Mouse (Mus musculus): Measurements from ENCODE around the gene Atg4b. TPM values are rescaled to one million over a fixed set of nuclear protein-coding genes. Genes with fewer than 3 reads are reported as not detected.
"Not testable (repeated sequence)": the region's sequence is repeated elsewhere in the genome, so short reads cannot be mapped to it uniquely, and the experiment has no call there.

Gene Atg4b
- polyA plus RNA-seq, 1 experiment from 2014 or later: 104 TPM

- not testable (repeated sequence) for H3K9me3 ChIP-seq (ENCODE audit: control insufficient read depth, low read length); DNase-seq (ENCODE audit: low spot score); H3K36me3 ChIP-seq (ENCODE audit: control insufficient read depth, insufficient read depth, low read length); ATAC-seq (ENCODE audit: insufficient number of reproducible peaks, low FRiP score, low TSS enrichment, low read depth); H3K4me2 ChIP-seq (ENCODE audit: low read depth, severe bottlenecking); H3K27me3 ChIP-seq (ENCODE audit: control insufficient read depth, insufficient read depth, low read length); H3K9ac ChIP-seq (ENCODE audit: low read length); H3K27ac ChIP-seq (replicated peaks; ENCODE audit: low read depth, low read length); H3K4me1 ChIP-seq (ENCODE audit: control insufficient read depth, insufficient read depth, low read length); H3K4me3 ChIP-seq (ENCODE audit: low read depth, low read length)
- WGBS: 83% methylated on average over 3 of the region's 3 CpGs
These were observed 12.2 kb downstream of the Atg4b start for GRCm38 (mm10) chr1:93763531-93763930.

- Histone ChIP-seq H3K27me3 (ENCODE audit: control insufficient read depth, insufficient read depth, low read length) (no peaks in the 10 kb centered on the region), H3K9me3 (ENCODE audit: control insufficient read depth, low read length) (no peaks in the 10 kb centered on the region), H3K4me1 (ENCODE audit: control insufficient read depth, insufficient read depth, low read length) (no peaks in the 10 kb centered on the region), H3K4me2 (ENCODE audit: low read depth, severe bottlenecking) (no peak overlapping the region), H3K27ac (replicated peaks; ENCODE audit: low read depth, low read length) (no peak overlapping the region), H3K36me3 (ENCODE audit: control insufficient read depth, insufficient read depth, low read length) (0 out of 2 replicates have a peak, but pooled peaks cover 2% of the 10 kb centered on the region), H3K4me3 (ENCODE audit: low read depth, low read length) (no peak overlapping the region), H3K9ac (ENCODE audit: low read length) (no peak overlapping the region)
- DNase-seq (ENCODE audit: low spot score): no peak
- 96% methylated on average over 9 of the region's 9 CpGs for WGBS
- no peak for ATAC-seq (ENCODE audit: insufficient number of reproducible peaks, low FRiP score, low TSS enrichment, low read depth)
These were observed 13.7 kb downstream of the Atg4b start for GRCm38 (mm10) chr1:93764871-93765591.

GRCm38 (mm10) chr1:93767600-93767999 is 16.3 kb downstream of the Atg4b start:
- Histone ChIP-seq H3K9me3 (ENCODE audit: control insufficient read depth, low read length) (no peaks in the 10 kb centered on the region), H3K4me3 (ENCODE audit: low read depth, low read length) (no peak overlapping the region), H3K27ac (replicated peaks; ENCODE audit: low read depth, low read length) (no peak overlapping the region), H3K27me3 (ENCODE audit: control insufficient read depth, insufficient read depth, low read length) (no peaks in the 10 kb centered on the region), H3K4me1 (ENCODE audit: control insufficient read depth, insufficient read depth, low read length) (no peaks in the 10 kb centered on the region), H3K4me2 (ENCODE audit: low read depth, severe bottlenecking) (no peak overlapping the region), H3K9ac (ENCODE audit: low read length) (no peak overlapping the region), H3K36me3 (ENCODE audit: control insufficient read depth, insufficient read depth, low read length) (peaks cover 5% of the 10 kb centered on the region; the same call in 1 of the 2 replicates)
- 92% methylated on average over 6 of the region's 6 CpGs for WGBS
- no peak for ATAC-seq (ENCODE audit: insufficient number of reproducible peaks, low FRiP score, low TSS enrichment, low read depth)
- DNase-seq (ENCODE audit: low spot score): no peak

GRCm38 (mm10) chr1:93769901-93770300 is 18.6 kb downstream of the Atg4b start:
- Histone ChIP-seq H3K4me1 (ENCODE audit: control insufficient read depth, insufficient read depth, low read length) (no peaks in the 10 kb centered on the region), H3K9me3 (ENCODE audit: control insufficient read depth, low read length) (no peaks in the 10 kb centered on the region), H3K27ac (replicated peaks; ENCODE audit: low read depth, low read length) (no peak overlapping the region), H3K9ac (ENCODE audit: low read length) (no peak overlapping the region), H3K4me2 (ENCODE audit: low read depth, severe bottlenecking) (no peak overlapping the region), H3K36me3 (ENCODE audit: control insufficient read depth, insufficient read depth, low read length) (peaks cover 12% of the 10 kb centered on the region), H3K27me3 (ENCODE audit: control insufficient read depth, insufficient read depth, low read length) (no peaks in the 10 kb centered on the region), H3K4me3 (ENCODE audit: low read depth, low read length) (no peak overlapping the region)
- 93% methylated on average over 3 of the region's 3 CpGs for WGBS
- ATAC-seq (ENCODE audit: insufficient number of reproducible peaks, low FRiP score, low TSS enrichment, low read depth) (no peak), DNase-seq (ENCODE audit: low spot score) (no peak)

- Histone ChIP-seq H3K9me3 (ENCODE audit: control insufficient read depth, low read length) (no peaks in the 10 kb centered on the region), H3K4me2 (ENCODE audit: low read depth, severe bottlenecking) (no peak overlapping the region), H3K4me1 (ENCODE audit: control insufficient read depth, insufficient read depth, low read length) (no peaks in the 10 kb centered on the region), H3K9ac (ENCODE audit: low read length) (no peak overlapping the region), H3K36me3 (ENCODE audit: control insufficient read depth, insufficient read depth, low read length) (peaks cover 30% of the 10 kb centered on the region), H3K27ac (replicated peaks; ENCODE audit: low read depth, low read length) (no peak overlapping the region), H3K27me3 (ENCODE audit: control insufficient read depth, insufficient read depth, low read length) (no peaks in the 10 kb centered on the region), H3K4me3 (ENCODE audit: low read depth, low read length) (no peak overlapping the region)
- 90% methylated on average over 5 of the region's 5 CpGs for WGBS
- ATAC-seq (ENCODE audit: insufficient number of reproducible peaks, low FRiP score, low TSS enrichment, low read depth) (no peak), DNase-seq (ENCODE audit: low spot score) (no peak)
These were observed 25.4 kb downstream of the Atg4b start for GRCm38 (mm10) chr1:93776686-93777085.

- H3K4me3 ChIP-seq (ENCODE audit: low read depth, low read length): no peak overlapping the region
- WGBS: 92% methylated on average over 2 of the region's 2 CpGs
- peaks cover 40% of the 10 kb centered on the region for H3K36me3 ChIP-seq (ENCODE audit: control insufficient read depth, insufficient read depth, low read length)
- no peak overlapping the region for H3K4me2 ChIP-seq (ENCODE audit: low read depth, severe bottlenecking)
- H3K9me3 ChIP-seq (ENCODE audit: control insufficient read depth, low read length): no peaks in the 10 kb centered on the region
- H3K9ac ChIP-seq (ENCODE audit: low read length): no peak overlapping the region
- no peaks in the 10 kb centered on the region for H3K27me3 ChIP-seq (ENCODE audit: control insufficient read depth, insufficient read depth, low read length)
- ATAC-seq (ENCODE audit: insufficient number of reproducible peaks, low FRiP score, low TSS enrichment, low read depth) (no peak), DNase-seq (ENCODE audit: low spot score) (no peak)
- H3K4me1 ChIP-seq (ENCODE audit: control insufficient read depth, insufficient read depth, low read length): no peaks in the 10 kb centered on the region
- no peak overlapping the region for H3K27ac ChIP-seq (replicated peaks; ENCODE audit: low read depth, low read length)
These were observed 35.6 kb downstream of the Atg4b start for GRCm38 (mm10) chr1:93786912-93787311.

GRCm38 (mm10) chr1:93794526-93794925 is 43.2 kb downstream of the Atg4b start:
- Histone ChIP-seq H3K27ac (replicated peaks; ENCODE audit: low read depth, low read length) (no peak overlapping the region), H3K4me1 (ENCODE audit: control insufficient read depth, insufficient read depth, low read length) (no peaks in the 10 kb centered on the region), H3K27me3 (ENCODE audit: control insufficient read depth, insufficient read depth, low read length) (no peaks in the 10 kb centered on the region), H3K36me3 (ENCODE audit: control insufficient read depth, insufficient read depth, low read length) (peaks cover 26% of the 10 kb centered on the region), H3K9me3 (ENCODE audit: control insufficient read depth, low read length) (no peaks in the 10 kb centered on the region), H3K9ac (ENCODE audit: low read length) (no peak overlapping the region), H3K4me3 (ENCODE audit: low read depth, low read length) (no peak overlapping the region), H3K4me2 (ENCODE audit: low read depth, severe bottlenecking) (no peak overlapping the region)
- DNase-seq (ENCODE audit: low spot score) (no peak), ATAC-seq (ENCODE audit: insufficient number of reproducible peaks, low FRiP score, low TSS enrichment, low read depth) (no peak)
- 94% methylated on average over 8 of the region's 8 CpGs for WGBS

- Histone ChIP-seq H3K4me1 (ENCODE audit: control insufficient read depth, insufficient read depth, low read length) (no peaks in the 10 kb centered on the region), H3K4me2 (ENCODE audit: low read depth, severe bottlenecking) (no peak overlapping the region), H3K27ac (replicated peaks; ENCODE audit: low read depth, low read length) (no peak overlapping the region), H3K27me3 (ENCODE audit: control insufficient read depth, insufficient read depth, low read length) (no peaks in the 10 kb centered on the region), H3K9me3 (ENCODE audit: control insufficient read depth, low read length) (no peaks in the 10 kb centered on the region), H3K36me3 (ENCODE audit: control insufficient read depth, insufficient read depth, low read length) (peaks cover 26% of the 10 kb centered on the region), H3K4me3 (ENCODE audit: low read depth, low read length) (no peak overlapping the region), H3K9ac (ENCODE audit: low read length) (no peak overlapping the region)
- no peak for DNase-seq (ENCODE audit: low spot score)
- 90% methylated on average over 8 of the region's 8 CpGs for WGBS
- ATAC-seq (ENCODE audit: insufficient number of reproducible peaks, low FRiP score, low TSS enrichment, low read depth): no peak
These were observed 44.6 kb downstream of the Atg4b start for GRCm38 (mm10) chr1:93795886-93796285.

Measured in limb, embryonic 11.5 days (tissue).